Mouse (Mus musculus) left cerebral cortex, postnatal 25 days (tissue): ENCODE measurements around the gene Spryd3. TPM values are rescaled to one million over a fixed set of nuclear protein-coding genes. Genes with fewer than 3 reads are reported as not detected.
"Not testable (repeated sequence)": the region's sequence is repeated elsewhere in the genome, so short reads cannot be mapped to it uniquely, and the experiment has no call there.

Experiments used
- DNase-seq, 2 experiments: peaks; one replicate each; pipeline ENCODE4 v3.0.0; 2022; ENCODE audit warnings: low spot score in 2 of 2, mixed read lengths in 1 of 2
- intact Hi-C: fragments of 180-260 bp; cut with DNase I; formaldehyde crosslinking; loops from one replicate; pipeline ENCODE4 v1.15.1; 2025
- total RNA-seq, 2 experiments: library from RNA; stranded (reverse); gene quantifications; 2 replicates each; pipeline ENCODE4 v1.2.3; 2021

The Spryd3 gene
- total RNA-seq, 2 experiments from 2014 or later = 142 to 146 TPM

DNA sequence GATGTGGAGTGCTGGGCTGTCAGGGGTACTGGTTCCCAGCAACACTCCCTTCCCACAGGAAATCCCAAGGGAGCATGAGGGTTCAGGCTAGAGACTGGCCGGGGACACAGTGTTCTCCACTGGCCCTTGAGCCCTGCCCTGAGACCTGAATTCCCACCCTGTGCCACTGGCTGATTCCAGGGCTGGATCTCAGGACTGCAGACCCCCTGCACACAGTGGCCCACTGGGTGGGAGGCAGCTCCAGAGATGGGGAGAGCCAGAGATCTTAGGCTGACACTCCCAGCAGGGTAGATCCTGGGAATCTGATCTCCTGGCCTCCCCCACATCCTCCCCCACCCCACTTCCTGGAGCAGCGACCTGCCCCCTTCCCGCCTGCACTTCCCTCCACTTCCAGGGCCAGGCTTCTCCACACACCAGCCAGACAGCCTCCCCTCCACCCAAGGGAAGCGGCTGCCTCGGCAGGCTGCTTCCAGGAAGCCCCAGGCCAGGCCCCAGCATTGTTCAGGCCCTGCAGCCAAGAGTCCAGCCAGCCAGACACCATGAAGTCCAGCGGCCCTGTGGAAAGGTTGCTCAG, 33.4 kb downstream of the Spryd3 start:
- no peak for DNase-seq
- intact Hi-C loops = no loop called here

DNA sequence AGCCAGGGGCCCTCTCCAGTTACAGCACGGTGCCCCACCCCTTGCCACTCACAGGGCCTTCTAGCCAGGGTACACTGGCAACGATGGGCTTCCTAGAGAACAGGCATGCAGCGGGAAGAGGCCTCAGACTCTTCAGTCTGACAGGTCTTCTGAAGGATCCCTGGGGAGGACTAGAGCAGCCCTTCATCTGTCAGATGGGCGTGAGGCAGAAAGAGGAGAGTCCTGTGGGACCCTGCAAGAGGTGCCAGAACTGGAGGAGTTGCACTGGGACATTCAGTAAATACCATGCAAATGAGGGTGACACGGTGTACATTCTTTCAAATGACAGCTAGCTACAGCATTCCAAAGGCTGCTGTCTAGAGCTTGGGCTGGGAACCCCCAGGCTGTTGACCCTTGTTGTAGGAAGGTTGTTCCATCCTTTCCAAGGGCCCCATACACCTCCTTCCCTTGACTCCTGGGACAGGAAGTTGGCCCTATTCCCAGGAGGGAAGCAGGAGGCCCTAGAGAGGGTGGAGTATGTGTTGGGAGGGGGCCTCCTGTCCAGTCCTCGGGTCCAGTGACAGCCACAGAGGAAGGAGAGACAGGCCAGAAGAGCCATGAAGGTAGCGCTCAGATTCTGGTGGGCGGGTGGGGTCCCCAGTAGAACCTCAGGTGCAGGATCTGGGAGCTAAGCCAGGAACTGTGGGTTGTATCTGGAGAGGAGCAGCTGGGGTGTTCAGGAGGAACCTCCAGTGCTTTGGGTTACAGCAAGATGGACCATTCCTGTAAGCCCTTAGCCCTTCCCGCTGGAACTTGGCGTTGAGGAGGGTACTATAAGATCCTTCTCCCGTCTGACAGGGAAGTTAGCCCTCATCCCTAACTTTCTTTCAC, 34.1 kb downstream of the Spryd3 start:
- no peak for DNase-seq
- intact Hi-C loops = no loop called here

DNA sequence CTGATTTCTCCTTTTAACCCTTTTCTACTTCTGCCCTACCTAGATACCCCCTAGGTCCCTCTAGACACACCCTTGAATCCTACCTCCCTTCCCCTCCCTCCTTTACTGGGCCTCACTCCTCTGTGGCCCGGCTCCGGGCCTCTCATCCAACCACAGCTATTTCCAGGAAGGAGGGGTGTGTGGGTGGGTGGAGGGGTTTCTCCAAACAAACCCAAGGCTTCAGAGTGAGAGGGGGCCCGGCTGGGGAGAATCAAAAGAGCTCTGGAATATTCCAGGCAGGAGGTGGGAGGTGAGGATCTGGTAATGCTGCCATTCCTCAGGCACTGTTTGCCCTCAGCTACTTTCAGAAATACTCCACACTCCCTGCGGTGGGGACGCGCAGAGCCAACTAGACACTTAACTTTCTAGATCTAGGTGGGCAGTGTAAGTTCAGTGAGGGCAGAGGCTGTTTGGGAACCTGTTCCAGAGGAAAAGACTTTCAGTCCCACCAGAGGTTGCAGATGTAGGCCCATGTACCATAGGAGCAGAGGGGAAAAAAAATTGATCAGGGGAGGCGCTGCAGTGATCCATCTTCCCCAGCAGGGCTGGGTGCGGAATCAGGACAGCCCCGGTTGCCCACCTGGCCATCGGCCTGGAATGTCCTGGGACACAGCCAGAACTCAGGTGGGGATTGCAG, 34.9 kb downstream of the Spryd3 start:
- intact Hi-C loops = no loop called here
- DNase-seq = no peak

DNA sequence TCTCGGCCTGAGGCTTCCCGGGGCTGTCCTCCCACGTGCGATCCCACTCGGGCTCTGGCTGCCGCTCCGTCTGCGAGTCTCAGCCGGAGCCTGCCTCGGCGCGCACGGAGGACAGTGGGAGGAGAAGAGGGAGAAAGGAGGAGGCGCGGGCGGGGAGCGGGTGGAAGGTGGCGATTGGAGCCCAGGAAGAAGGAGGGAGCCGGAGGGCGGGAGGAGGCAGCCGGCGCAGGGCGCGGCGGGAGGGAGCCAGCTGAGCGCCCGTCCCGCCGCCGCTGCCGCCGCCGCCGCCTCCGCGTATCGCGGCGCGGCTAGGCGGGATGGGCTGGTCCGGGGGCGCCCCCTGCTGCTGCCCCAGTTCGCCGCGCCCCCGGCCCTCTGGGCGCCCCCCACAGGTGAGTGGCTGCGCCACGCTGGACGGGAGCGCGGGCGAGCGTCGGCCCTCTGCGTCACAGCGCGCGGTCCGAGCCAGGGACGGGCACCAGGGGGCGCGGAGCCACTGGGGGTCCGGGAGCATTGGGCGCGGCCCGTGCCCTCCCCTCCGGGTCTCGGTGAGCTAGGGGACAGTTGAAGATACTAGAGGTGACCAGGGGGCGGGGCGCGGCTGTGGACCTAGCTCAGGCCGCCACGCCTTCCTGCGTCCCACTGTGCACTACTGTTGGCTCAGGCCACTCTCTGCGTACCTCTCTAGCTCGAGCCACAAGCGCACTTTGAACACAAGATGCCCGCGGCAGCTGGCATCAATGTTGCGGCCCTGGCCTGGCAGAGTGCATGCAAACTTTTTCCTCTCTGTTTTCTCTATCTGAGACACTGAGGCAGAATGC, 35.7 kb downstream of the Spryd3 start, which contains the start of gene Tns2:
Gene Tns2, plus strand, starts transcription at position 253 of the 821 bp plus-strand sequence.
- intact Hi-C loops = no loop called here
- peak; percentile 73 to 77 for DNase-seq

DNA sequence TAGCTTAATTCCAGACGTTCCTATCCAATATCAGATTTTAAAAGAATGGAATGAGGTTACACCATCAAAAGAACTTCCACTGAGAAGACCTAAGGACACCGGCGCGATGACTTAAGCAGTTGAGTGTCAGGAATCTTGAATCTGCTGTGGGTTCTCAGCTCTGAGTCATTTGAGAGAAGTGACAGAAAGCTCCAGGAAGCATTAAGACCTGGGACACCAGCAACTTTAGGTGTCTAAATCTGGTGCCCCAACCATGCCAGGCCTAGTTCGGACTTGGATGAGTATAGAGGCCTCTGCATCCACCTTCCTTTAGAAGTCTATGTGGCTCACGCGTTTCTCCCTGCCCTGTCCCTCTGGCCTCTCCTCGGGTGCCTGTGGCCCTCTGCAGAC, 36.3 kb downstream of the Spryd3 start:
- intact Hi-C loops = no loop called here
- DNase-seq = peak in 1 of 2 experiments; percentile 61

DNA sequence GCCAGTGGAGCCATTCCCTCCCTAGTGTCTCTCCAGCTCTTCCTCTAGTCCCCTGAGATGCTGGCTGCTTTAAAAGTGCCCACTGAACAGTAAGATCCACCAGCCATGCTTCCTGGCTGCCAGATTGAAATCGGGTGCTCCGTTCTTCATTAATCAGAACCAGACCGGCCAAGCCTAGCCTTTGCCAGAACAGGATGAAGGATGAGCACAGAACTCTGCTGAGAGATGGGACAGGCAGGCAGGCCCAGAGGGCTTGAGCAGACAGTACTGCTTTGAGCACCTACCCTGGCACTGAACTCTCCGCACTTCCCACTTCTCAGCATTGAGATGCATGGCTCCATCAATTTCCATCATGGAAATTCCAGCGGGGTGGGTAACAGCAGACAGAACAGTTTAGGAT, 36.8 kb downstream of the Spryd3 start:
- intact Hi-C loops = no loop called here
- DNase-seq = no peak

DNA sequence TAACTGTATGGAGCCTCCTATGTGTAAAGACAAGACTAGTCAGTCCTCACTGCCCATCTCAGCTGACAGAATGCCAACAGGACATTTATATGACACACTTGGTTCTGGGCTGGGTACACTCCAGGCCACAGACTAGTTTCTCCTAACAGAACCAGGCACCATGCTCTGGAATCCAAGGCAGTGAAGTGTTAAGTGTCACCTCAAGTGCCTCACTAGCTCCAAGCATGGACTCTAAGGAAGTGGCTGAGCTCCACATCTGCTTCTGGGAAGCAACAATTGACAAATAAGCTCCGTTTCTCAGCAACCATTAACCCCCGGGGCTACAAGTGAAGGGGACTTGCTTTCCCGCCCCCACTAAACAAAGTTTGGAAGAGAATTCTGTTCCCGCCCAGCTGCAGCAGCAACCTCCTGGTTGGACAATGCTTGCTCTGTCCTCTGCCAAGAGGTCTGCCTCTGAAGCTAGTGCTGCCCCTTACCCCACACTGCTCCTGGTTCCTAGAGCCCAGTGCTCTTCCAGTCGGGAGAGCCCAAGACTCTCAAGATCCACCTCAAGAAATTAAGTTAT, 38.0 kb downstream of the Spryd3 start:
- DNase-seq = no peak
- intact Hi-C loops = no loop called here

DNA sequence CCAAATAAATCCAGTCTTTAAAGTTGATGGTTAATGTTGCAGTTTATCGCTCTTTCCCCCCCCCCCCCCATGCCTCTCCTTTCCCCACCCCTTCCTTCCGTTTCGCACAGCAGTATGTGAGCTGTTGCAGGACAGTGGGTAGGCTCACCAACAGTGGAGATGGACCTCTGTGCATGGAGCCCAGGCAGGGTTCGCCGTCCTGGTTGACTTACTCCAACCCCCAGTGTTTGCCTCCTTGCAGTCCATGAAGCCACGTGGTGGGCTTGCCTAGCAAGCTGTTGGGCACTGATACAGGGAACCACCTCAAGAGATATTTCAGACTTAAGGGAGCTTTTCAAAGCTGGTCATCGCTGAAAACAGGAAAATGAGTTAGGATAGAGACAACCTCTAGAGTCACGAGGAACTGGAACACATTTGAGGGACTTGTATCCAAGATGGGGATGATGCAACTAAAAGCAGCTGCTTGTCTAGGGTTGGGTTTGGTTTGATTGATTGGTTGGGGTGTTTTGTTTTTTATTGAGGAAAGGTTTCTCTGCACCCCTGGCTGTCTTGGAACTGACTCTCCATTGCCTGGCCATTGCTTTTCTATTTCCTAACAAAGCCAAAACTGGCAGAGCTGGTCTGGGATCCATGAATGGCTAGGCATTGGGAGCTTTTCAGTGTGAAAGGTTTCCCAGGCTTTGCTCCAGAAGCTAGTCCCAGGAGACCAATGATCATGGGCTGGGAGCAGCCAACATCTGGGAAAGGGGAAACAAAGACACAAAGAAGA, 38.7 kb downstream of the Spryd3 start:
- DNase-seq = no peak
- intact Hi-C loops = no loop called here

DNA sequence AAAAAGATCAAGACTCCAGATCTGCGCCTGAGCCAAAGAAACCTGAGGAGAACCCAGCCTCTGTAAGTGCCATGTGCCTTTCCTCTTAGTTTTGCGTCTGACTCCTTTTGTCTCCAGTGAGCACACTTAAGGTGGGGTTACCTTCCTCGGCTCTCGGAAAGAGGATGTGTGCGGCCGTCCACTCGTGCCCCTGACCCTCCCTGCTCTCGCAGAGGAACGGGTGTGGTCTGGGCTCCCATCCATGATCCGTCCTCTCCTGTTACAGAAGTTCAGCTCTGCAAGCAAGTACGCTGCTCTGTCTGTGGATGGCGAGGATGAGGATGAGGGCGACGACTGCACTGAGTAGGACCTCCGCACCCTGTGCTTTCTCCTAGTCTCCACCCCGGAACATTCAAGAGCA, 41.0 kb downstream of the Spryd3 start:
- no peak for DNase-seq
- intact Hi-C loops = no loop called here

DNA sequence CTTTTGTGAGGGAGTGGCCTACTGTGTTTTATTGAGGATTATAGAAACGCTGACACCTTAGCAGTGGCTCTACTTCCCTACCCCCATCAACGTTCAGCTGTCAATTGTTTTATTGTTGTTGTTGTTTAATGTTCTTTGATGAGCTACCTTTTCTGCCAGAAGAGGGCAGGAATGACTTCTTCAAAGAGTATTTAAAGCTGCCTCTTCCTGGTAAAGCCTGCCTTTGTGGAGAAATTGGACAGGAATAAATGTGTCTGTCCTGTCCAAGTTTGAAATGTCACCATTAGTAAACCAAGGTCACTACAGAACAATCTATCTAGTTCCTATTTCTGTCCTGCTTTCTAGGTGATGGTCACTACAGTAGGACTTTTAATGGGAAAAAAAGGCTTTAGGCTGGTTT, 41.9 kb downstream of the Spryd3 start:
- intact Hi-C loops = no loop called here
- DNase-seq = no peak

DNA sequence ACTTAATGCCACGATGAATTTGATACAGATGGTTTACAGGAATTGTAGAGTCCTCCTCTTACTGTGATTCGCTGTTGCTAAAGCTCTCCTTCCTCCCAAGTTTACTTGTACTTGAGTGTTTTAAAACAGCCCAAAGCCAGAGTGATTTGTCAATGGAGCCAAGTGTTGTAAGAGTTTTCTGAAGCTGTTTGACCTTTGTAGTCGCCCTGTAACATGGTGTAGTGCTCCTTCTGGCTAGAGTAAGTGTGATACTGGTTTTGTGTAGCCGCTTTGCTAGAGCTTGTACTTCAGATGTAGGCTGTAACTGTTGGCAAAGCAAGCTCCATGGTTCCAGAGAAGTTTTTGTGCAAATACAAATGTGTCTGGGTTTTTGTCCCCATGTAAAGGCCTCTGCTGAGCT, 43.8 kb downstream of the Spryd3 start:
- DNase-seq = no peak
- intact Hi-C loops = no loop called here

DNA sequence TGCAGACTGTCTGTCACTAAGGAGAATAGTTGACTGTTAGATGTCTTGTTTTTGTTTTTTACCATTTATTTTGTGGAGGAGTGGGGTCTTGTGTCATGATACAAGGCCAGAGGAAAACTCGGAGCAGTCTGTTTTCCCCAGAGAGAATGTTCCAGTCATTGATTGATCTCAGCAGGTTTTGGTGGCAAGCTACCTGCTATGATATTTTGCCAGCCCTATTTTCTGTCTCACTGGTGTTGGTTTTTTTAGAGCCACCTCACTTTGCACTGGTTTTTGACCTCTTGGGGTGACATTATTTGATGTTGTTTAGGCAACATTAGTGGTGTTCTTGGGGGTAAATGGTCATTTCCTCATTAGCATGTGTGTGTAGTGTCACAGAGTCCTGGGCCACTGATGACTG, 44.3 kb downstream of the Spryd3 start:
- intact Hi-C loops = no loop called here
- no peak for DNase-seq

DNA sequence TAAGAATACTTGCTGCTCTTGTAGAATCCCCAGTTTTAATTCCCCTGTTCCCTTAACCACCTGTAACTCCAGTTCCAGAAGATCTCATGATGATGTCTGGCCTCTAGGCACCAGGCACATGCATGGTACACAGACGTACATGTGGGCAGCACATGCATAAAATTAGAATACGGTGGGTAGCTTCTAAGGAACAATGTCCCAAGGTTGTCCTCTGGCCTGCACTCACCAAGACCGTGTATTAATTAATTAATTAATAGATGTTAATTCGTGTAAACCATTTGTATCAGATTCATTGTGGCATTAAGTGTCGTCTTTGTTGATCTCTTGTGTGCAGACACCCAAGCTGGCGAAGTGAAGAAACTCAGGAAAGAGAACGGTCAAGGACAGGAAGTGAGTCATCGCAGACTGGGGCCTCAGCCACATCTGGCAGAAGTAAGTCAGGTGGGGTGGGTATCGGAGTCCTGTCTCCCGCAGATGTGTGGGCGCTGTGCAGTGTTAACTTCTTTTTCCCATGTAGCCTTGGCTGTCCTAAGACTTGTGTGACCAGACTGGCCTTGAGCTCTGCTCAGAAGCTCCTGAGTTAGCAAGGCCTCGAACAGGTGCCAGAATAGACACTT, 44.9 kb downstream of the Spryd3 start:
- DNase-seq = no peak
- intact Hi-C loops = no loop called here

DNA sequence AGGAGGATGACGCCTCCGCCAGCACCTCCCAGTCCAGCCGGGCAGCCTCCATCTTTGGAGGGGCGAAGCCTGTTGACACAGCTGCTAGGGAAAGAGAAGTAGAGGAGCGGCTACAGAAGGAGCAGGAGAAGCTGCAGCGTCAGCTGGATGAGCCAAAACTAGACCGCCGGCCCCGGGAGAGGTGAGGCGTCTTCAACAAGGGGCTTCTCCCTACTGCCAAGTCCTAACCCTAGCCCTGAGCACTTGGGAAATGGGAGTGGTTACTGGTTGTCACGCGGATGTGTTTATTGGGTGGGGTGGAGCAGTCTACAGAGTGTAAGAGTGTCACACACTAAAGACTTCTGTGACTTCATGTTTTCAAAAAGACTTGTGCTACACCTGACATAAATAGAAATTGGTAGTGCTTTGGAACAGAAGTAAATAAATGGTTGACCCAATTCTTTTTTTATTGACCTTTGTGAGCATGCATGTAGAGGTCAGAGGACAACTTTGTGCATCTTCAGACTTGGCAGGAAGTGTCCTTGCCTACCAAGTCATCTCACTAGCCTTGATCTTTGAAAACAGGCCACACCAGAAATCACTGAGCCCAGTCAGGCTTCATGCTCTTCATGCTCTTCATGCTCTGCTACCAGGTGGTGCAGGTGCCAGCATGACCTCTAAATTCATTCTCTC, 46.0 kb downstream of the Spryd3 start:
- no peak for DNase-seq
- intact Hi-C loops = no loop called here

DNA sequence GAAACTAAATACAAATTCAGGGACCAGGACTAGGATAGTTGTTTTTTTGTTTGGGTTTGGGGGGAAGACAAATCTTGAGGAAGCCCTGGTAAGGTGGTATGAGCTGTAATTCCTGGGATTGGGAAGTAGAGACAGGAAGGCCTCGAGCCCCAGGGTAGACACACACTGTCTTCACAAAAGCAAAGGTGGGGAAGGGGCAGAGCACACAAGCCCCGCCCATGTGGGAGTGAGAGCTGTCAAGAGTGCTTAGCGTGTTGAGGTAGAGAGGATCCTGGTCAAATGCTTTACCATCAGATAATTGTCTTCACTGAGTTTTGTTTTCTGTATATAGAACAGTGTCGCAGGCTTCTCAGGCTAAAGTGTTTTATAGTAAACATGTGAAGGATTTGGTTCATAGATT, 53.0 kb downstream of the Spryd3 start:
- intact Hi-C loops = no loop called here
- DNase-seq = no peak

DNA sequence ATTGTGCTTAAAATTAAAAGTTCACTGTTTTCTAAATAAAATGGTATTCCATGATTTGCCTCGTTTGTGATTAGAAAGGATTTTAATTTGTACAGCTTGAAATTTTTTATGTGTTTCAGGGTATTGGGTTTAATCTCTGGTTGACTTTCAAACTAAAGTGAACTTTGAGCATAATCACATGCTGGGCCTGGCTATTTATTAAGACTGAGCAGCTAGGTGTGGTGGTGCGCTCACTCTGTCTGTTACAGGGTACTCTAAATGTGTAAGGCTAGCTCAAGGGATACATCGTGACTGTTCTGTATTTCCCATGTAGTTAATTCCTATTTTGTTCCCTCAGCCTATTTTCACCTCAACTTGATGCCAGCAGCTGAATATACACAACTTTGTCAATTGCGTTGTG, 53.9 kb downstream of the Spryd3 start:
- intact Hi-C loops = no loop called here
- DNase-seq = no peak

DNA sequence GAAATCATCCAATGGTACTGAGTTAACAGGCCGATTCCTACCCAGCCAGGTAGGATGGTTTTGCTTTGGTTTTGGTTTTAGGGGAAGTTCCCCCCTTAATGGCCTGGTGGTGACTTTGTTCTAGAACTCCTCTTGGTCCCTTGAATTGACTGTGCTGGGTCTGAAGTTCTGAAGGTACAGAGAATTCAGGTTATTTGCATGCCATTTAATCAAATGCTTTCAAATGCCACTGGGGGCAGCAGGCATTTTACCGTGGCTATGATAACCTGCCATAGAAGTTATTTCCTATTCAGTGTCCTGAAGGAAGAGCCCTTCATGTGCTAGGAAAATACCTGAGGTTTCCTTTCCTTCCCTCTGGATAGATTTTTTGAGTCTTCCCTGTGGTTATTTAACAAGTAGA, 55.6 kb downstream of the Spryd3 start:
- no peak for DNase-seq
- intact Hi-C loops = no loop called here

DNA sequence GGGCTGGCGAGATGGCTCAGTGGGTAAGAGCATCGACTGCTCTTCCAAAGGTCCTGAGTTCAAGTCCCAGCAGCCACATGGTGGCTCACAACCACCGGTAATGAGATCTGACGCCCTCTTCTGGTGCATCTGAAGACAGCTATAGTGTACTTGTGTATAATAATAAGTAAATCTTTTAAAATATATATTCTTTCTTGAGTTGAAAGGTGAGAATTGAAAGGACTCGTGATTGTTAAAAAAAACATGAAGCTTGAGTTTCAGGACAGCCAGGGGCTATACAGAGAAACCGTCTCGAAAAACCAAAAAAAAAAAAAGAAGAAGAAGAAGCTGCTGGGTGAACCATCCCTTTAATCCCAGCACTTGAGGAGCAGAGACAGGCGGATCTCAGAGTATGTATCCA, 56.1 kb downstream of the Spryd3 start:
- DNase-seq = not testable (repeated sequence)
- intact Hi-C loops = loop anchor here (10.0 kb wide), 1 partner anchor 855 kb away; the partner anchor contains the start of gene Grasp
